Comparison of ENCODE assay signal across 24 mouse cellular contexts in the genomic region with DNA sequence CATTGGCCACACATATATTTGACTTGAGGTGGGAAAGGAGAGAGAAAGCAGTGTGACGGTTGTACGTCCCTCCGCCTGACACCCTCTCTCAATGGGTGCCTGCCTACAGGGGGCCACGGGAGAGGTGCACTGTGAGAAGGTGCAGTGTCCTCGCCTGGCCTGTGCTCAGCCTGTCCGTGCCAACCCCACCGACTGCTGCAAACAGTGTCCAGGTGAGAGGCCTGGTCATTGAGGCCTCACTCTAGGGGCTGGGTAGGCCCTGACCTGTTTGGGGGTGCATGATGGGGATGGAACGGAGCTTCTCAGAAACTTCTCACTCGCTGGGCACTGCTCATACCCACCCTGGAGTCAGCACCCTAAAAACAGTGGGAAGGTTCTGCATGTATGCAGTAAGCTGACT. TPM values are rescaled to one million over a fixed set of nuclear protein-coding genes. Genes with fewer than 3 reads are reported as not detected.
"Had no signal": no experiment of that assay in that cellular context is flagged by ENCODE, and none has a peak within 500 bp of the region (broad histone marks: within the 10 kb centered on the region; RNA-seq: fewer than 3 reads in every experiment).

No protein-coding gene starts in this region.

- H3K4me1 ChIP-seq: heart, embryonic 12.5 days; hindbrain, embryonic 15.5 days; kidney, embryonic 15.5 days; limb, embryonic 13.5 days; limb, embryonic 15.5 days; liver, embryonic 12.5 days had no signal

- H3K36me3 ChIP-seq: heart, embryonic 12.5 days; kidney, embryonic 15.5 days; liver, embryonic 12.5 days had no signal

- H3K4me2 ChIP-seq: heart, embryonic 12.5 days; hindbrain, embryonic 13.5 days; hindbrain, embryonic 15.5 days; kidney, embryonic 15.5 days; limb, embryonic 13.5 days; limb, embryonic 15.5 days; liver, embryonic 12.5 days had no signal

- H3K27ac ChIP-seq: hindbrain, embryonic 13.5 days; hindbrain, embryonic 15.5 days; hindbrain, postnatal 0 days; kidney, embryonic 15.5 days; kidney, postnatal 0 days; limb, embryonic 13.5 days; limb, embryonic 15.5 days; liver, embryonic 12.5 days had no signal

- H3K4me3 ChIP-seq: heart, embryonic 12.5 days; hindbrain, embryonic 13.5 days; hindbrain, embryonic 15.5 days; kidney, embryonic 15.5 days; limb, embryonic 13.5 days; limb, embryonic 15.5 days; liver, embryonic 12.5 days had no signal

- H3K9ac ChIP-seq: heart, embryonic 12.5 days; hindbrain, embryonic 13.5 days; hindbrain, embryonic 15.5 days; kidney, embryonic 15.5 days; limb, embryonic 13.5 days; limb, embryonic 15.5 days; liver, embryonic 12.5 days had no signal

- H3K9me3 ChIP-seq: heart, embryonic 12.5 days; hindbrain, embryonic 13.5 days; hindbrain, embryonic 15.5 days; kidney, embryonic 15.5 days; limb, embryonic 13.5 days; limb, embryonic 15.5 days; liver, embryonic 12.5 days had no signal

- ATAC-seq: hindbrain, postnatal 0 days; intestine, embryonic 16.5 days; liver, embryonic 12.5 days had no signal

- DNase-seq: gastrocnemius, postnatal 14 days; gastrocnemius, postnatal 36 days; heart, adult 18-20 months; heart, postnatal 14 days; heart, postnatal 36 days; kidney, adult 11 months; kidney, adult 2 months; kidney, adult 9 months; kidney, postnatal 14 days; kidney, postnatal 36 days; layer of hippocampus, adult 9-11 months; layer of hippocampus, postnatal 36 days; left cerebral cortex, postnatal 4 days had no signal

RNA-seq across cellular contexts. Expression of gene Thpo, which starts 5.5 kb away (rescaled TPM):
- total RNA-seq: hematopoietic stem cell, adult 5-6 weeks had no signal

RNA-seq across cellular contexts. Expression of gene Chrd, which starts 6.9 kb away (rescaled TPM):
- total RNA-seq: hematopoietic stem cell, adult 5-6 weeks had no signal
